Mouse (Mus musculus): ENCODE measurements around the gene Nhej1. TPM values are rescaled to one million over a fixed set of nuclear protein-coding genes. Genes with fewer than 3 reads are reported as not detected.

Gene Nhej1
- polyA plus RNA-seq, 1 experiment from 2014 or later, result 3.5 TPM

DNA sequence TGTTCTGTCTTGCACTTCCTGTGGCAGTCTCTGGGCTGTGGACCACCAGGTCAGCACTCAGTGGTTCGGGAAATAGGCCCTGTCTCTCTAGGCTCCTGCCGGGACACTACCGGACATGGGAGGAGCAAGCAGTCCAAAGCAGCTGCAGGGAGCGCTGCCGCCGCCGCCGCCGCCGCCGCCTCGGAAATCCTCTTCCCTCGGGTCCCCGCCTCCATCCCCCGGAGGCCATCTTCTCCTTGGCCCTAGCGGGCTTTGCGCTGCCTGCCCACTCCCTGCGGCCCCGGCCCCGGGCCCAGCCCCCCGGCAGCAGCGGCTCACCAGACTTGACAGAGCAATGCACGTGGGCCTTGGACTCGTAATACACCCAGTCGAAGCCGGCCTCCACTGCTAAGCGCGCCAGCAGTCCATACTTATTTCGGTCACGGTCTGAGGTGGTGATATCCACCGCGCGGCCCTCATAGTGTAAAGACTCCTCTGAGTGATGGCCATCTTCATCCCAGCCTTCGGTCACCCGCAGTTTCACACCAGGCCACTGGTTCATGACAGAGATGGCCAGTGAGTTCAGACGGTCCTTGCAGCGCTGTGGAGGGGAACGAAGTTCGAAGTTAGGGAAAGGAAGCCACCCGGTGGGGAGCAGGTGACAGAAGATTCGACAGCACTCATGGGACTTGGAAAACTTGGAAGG, 176.9 kb downstream of the Nhej1 start:
- 4% methylated on average over 38 of the region's 41 CpGs for WGBS
- H3K9ac ChIP-seq (ENCODE audit: low read length), result peak overlapping the region; percentile 41; the same call in 1 of the 2 replicates

DNA sequence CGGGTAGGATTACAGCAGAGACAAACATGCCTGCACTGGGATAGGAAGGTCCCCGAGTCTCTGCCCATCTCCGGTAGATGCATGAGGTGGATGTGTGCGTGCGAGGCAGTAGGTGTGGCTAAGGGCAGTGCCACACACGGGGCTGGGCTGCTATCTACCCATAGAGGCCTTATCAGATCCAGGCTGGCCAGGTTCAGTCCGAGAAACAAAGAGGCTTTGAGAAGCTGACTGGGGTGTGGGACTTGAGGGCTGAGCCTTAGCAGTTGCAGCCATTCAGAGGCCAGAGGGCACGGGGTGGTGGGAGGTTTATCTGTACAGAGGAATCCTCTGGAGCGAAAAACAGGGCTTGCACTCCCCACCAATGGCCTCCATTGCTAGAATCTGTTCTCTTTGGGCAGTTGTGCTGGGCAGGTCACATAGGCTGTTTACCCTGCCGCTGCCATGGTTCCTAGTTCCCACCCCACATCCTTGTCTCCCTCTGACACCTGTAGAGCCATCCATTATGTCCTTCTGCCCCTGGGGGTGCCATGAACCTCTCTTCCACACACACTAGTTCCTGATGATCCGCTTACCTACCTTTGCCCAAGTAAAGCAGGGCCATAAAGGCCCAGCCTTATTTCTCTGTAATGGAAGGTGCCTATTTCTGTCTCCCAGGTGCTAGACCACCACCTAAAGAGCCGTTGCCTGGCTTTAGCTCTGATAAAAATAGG, 183.2 kb downstream of the Nhej1 start:
- no peak overlapping the region for H3K9ac ChIP-seq (ENCODE audit: low read length)
- WGBS, result 40% methylated on average over 12 of the region's 12 CpGs
- no peak overlapping the region for H3K4me3 ChIP-seq (ENCODE audit: low read depth, low read length)
- H3K9me3 ChIP-seq (ENCODE audit: control insufficient read depth, low read length), result no peaks in the 10 kb centered on the region
- H3K27me3 ChIP-seq (ENCODE audit: control insufficient read depth, insufficient read depth, low read length), result no peaks in the 10 kb centered on the region; the same call in 1 of the 2 replicates
- TF ChIP-seq CTCF (IDR thresholded peaks at IDR 0.05; ENCODE audit: low read depth), result no peak
- TF ChIP-seq EP300 (optimal IDR thresholded peaks at IDR 0.05), result no peak
- H3K4me2 ChIP-seq (replicated peaks; ENCODE audit: low read depth), result no peak overlapping the region
- DNase-seq (ENCODE audit: low spot score) (peak; percentile 70), ATAC-seq (ENCODE audit: low FRiP score, low TSS enrichment) (peak; percentile 87)
- no peak overlapping the region; the same call in 1 of the 2 replicates for H3K27ac ChIP-seq (replicated peaks)
- H3K36me3 ChIP-seq (ENCODE audit: control insufficient read depth, insufficient read depth, low read length), result no peaks in the 10 kb centered on the region
- H3K4me1 ChIP-seq (replicated peaks; ENCODE audit: control insufficient read depth, insufficient read depth), result no peaks in the 10 kb centered on the region

More for the DNA sequence above, 176.9 kb downstream of the Nhej1 start:
- Histone ChIP-seq H3K9me3 (ENCODE audit: control insufficient read depth, low read length) (no peaks in the 10 kb centered on the region), H3K36me3 (ENCODE audit: control insufficient read depth, insufficient read depth, low read length) (no peaks in the 10 kb centered on the region), H3K27ac (replicated peaks) (no peak overlapping the region), H3K4me2 (replicated peaks; ENCODE audit: low read depth) (peak overlapping the region; percentile 61), H3K4me3 (ENCODE audit: low read depth, low read length) (peak overlapping the region; percentile 47), H3K4me1 (replicated peaks; ENCODE audit: control insufficient read depth, insufficient read depth) (no peaks in the 10 kb centered on the region; the same call in 1 of the 2 replicates), H3K27me3 (ENCODE audit: control insufficient read depth, insufficient read depth, low read length) (peaks cover 11% of the 10 kb centered on the region)
- TF ChIP-seq CTCF (IDR thresholded peaks at IDR 0.05; ENCODE audit: low read depth), result no peak
- no peak for TF ChIP-seq EP300 (optimal IDR thresholded peaks at IDR 0.05)
- DNase-seq (ENCODE audit: low spot score) (peak; percentile 55), ATAC-seq (ENCODE audit: low FRiP score, low TSS enrichment) (no peak)

GRCm38 (mm10) chr1:74939762-74940161, 185.2 kb downstream of the Nhej1 start:
- 0% methylated on average over 3 of the region's 3 CpGs for WGBS
- TF ChIP-seq CTCF (IDR thresholded peaks at IDR 0.05; ENCODE audit: low read depth) (no peak), EP300 (optimal IDR thresholded peaks at IDR 0.05) (no peak)
- ATAC-seq (ENCODE audit: low FRiP score, low TSS enrichment) (no peak), DNase-seq (ENCODE audit: low spot score) (no peak)
- H3K27ac ChIP-seq (replicated peaks), result no peak overlapping the region
- H3K27me3 ChIP-seq (ENCODE audit: control insufficient read depth, insufficient read depth, low read length), result no peaks in the 10 kb centered on the region
- H3K4me2 ChIP-seq (replicated peaks; ENCODE audit: low read depth), result no peak overlapping the region
- H3K4me1 ChIP-seq (replicated peaks; ENCODE audit: control insufficient read depth, insufficient read depth), result no peaks in the 10 kb centered on the region
- no peak overlapping the region for H3K4me3 ChIP-seq (ENCODE audit: low read depth, low read length)
- H3K9me3 ChIP-seq (ENCODE audit: control insufficient read depth, low read length), result no peaks in the 10 kb centered on the region
- no peaks in the 10 kb centered on the region for H3K36me3 ChIP-seq (ENCODE audit: control insufficient read depth, insufficient read depth, low read length)
- no peak overlapping the region for H3K9ac ChIP-seq (ENCODE audit: low read length)

GRCm38 (mm10) chr1:74936221-74936830, 188.7 kb downstream of the Nhej1 start:
- Histone ChIP-seq H3K36me3 (ENCODE audit: control insufficient read depth, insufficient read depth, low read length) (no peaks in the 10 kb centered on the region), H3K9ac (ENCODE audit: low read length) (no peak overlapping the region), H3K9me3 (ENCODE audit: control insufficient read depth, low read length) (no peaks in the 10 kb centered on the region), H3K27ac (replicated peaks) (no peak overlapping the region), H3K4me2 (replicated peaks; ENCODE audit: low read depth) (no peak overlapping the region), H3K27me3 (ENCODE audit: control insufficient read depth, insufficient read depth, low read length) (no peaks in the 10 kb centered on the region), H3K4me3 (ENCODE audit: low read depth, low read length) (no peak overlapping the region), H3K4me1 (replicated peaks; ENCODE audit: control insufficient read depth, insufficient read depth) (no peaks in the 10 kb centered on the region)
- ATAC-seq (ENCODE audit: low FRiP score, low TSS enrichment) (no peak), DNase-seq (ENCODE audit: low spot score) (no peak)
- WGBS, result 45% methylated on average over 12 of the region's 12 CpGs
- TF ChIP-seq EP300 (optimal IDR thresholded peaks at IDR 0.05) (no peak), CTCF (IDR thresholded peaks at IDR 0.05; ENCODE audit: low read depth) (no peak)

DNA sequence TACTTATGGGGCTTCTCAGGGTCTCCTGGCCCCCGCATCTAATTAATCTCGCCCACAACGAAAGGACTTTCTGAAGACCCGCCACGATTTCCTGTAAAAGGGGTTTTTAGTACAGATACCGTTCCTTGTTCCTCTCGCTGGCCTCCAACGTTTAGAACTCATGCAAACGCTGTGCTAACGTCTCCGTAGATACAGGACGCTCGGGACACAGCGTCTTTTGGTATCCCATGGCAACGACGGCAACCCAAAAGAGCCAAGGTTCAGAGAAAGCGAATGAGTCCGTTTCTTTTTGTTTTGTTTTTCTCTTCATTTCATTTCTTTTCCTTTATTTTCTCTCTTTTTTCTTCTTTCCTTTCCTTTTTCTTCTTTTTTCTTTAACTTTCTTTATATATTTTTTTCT, 189.6 kb downstream of the Nhej1 start, which contains the start of gene Cfap65:
TSS of gene Cfap65 (minus strand) at position 198 of the 400 bp plus-strand sequence.
- Histone ChIP-seq H3K36me3 (ENCODE audit: control insufficient read depth, insufficient read depth, low read length) (no peaks in the 10 kb centered on the region), H3K9ac (ENCODE audit: low read length) (no peak within 1 kb of the TSS), H3K9me3 (ENCODE audit: control insufficient read depth, low read length) (no peaks in the 10 kb centered on the region), H3K27me3 (ENCODE audit: control insufficient read depth, insufficient read depth, low read length) (no peaks in the 10 kb centered on the region), H3K4me1 (replicated peaks; ENCODE audit: control insufficient read depth, insufficient read depth) (no peaks in the 10 kb centered on the region), H3K4me2 (replicated peaks; ENCODE audit: low read depth) (0 out of 2 replicates have a peak within 1 kb of the TSS, but pooled peaks have one; percentile 32), H3K4me3 (ENCODE audit: low read depth, low read length) (0 out of 2 replicates have a peak within 1 kb of the TSS, but pooled peaks have one; percentile 10), H3K27ac (replicated peaks) (no peak within 1 kb of the TSS)
- DNase-seq (ENCODE audit: low spot score), result peak; percentile 70
- no peak for TF ChIP-seq EP300 (optimal IDR thresholded peaks at IDR 0.05)
- no peak for TF ChIP-seq CTCF (IDR thresholded peaks at IDR 0.05; ENCODE audit: low read depth)
- 2% methylated on average over 18 of the region's 18 CpGs for WGBS
- no peak for ATAC-seq (ENCODE audit: low FRiP score, low TSS enrichment)
